Mouse (Mus musculus) left cerebral cortex, postnatal 14 days (tissue): ENCODE measurements around the gene Arhgef16. TPM values are rescaled to one million over a fixed set of nuclear protein-coding genes. Genes with fewer than 3 reads are reported as not detected.

Experiments used
- DNase-seq, 2 experiments: peaks; one replicate each; pipeline ENCODE4 v3.0.0; 2021 to 2022; ENCODE audit warnings: low spot score in 2 of 2, mixed read lengths in 1 of 2
- intact Hi-C: fragments of 180-260 bp; cut with DNase I; formaldehyde crosslinking; loops from one replicate; pipeline ENCODE4 v1.15.1; 2025
- total RNA-seq, 2 experiments: library from RNA; stranded (reverse); gene quantifications; 2 replicates each; pipeline ENCODE4 v1.2.3; 2021

Gene Arhgef16
- total RNA-seq, 2 experiments from 2014 or later = 0.13 to 0.49 TPM

GRCm38 (mm10) chr4:154239199-154239598 is 62.3 kb downstream of the Arhgef16 start:
- intact Hi-C loops = no loop called here

GRCm38 (mm10) chr4:154237306-154237705 is 64.2 kb downstream of the Arhgef16 start:
- intact Hi-C loops = no loop called here

More at GRCm38 (mm10) chr4:154239199-154239598, 62.3 kb downstream of the Arhgef16 start:
- DNase-seq = no peak

GRCm38 (mm10) chr4:154236893-154237292 is 64.6 kb downstream of the Arhgef16 start:
- intact Hi-C loops = no loop called here
- DNase-seq = no peak

More at GRCm38 (mm10) chr4:154237306-154237705, 64.2 kb downstream of the Arhgef16 start:
- no peak for DNase-seq

GRCm38 (mm10) chr4:154236001-154236400 is 65.5 kb downstream of the Arhgef16 start:
- DNase-seq = no peak
- intact Hi-C loops = no loop called here

GRCm38 (mm10) chr4:154232295-154232694 is 69.2 kb downstream of the Arhgef16 start:
- DNase-seq = no peak
- intact Hi-C loops = no loop called here

GRCm38 (mm10) chr4:154231380-154231779 is 70.1 kb downstream of the Arhgef16 start:
- intact Hi-C loops = no loop called here
- DNase-seq = no peak

GRCm38 (mm10) chr4:154229569-154229968 is 71.9 kb downstream of the Arhgef16 start:
- no peak for DNase-seq
- intact Hi-C loops = no loop called here

Other genes starting within 250 kb of the Arhgef16 start
- under 1 TPM; 0.48 to 0.95 TPM for gene Trp73, start 161.5 kb downstream of the Arhgef16 start, total RNA-seq
- gene Wrap73, start 159.3 kb downstream of the Arhgef16 start, total RNA-seq = 10 to 100 TPM; 28.1 to 28.7 TPM
- 100 to 1,000 TPM; 144 to 149 TPM for gene Tprgl, start 141.0 kb downstream of the Arhgef16 start, total RNA-seq
- gene Megf6, start 130.9 kb downstream of the Arhgef16 start, total RNA-seq = 10 to 100 TPM in 1 of 2 experiments, 1 to 10 TPM in 1; 8.4 to 11.2 TPM
- not detected for gene B230104I21Rik, start 34.5 kb upstream of the Arhgef16 start, total RNA-seq